Mouse (Mus musculus) hindlimb bud, embryonic 11.5 days (tissue): ENCODE results near the gene Map2.

Experiments
- DNase-seq: peaks from one replicate; pipeline ENCODE4 v3.0.0-alpha.2; 2012; ENCODE audit warnings: low read depth, low spot score; ENCODE audit errors: extremely low spot score

Gene Map2

GRCm38 (mm10) chr1:66386751-66387452 lies 211.8 kb downstream of the Map2 start:
- DNase-seq: no peak

- no peak for DNase-seq
Observed at GRCm38 (mm10) chr1:66388561-66388960, 213.5 kb downstream of the Map2 start.

DNA sequence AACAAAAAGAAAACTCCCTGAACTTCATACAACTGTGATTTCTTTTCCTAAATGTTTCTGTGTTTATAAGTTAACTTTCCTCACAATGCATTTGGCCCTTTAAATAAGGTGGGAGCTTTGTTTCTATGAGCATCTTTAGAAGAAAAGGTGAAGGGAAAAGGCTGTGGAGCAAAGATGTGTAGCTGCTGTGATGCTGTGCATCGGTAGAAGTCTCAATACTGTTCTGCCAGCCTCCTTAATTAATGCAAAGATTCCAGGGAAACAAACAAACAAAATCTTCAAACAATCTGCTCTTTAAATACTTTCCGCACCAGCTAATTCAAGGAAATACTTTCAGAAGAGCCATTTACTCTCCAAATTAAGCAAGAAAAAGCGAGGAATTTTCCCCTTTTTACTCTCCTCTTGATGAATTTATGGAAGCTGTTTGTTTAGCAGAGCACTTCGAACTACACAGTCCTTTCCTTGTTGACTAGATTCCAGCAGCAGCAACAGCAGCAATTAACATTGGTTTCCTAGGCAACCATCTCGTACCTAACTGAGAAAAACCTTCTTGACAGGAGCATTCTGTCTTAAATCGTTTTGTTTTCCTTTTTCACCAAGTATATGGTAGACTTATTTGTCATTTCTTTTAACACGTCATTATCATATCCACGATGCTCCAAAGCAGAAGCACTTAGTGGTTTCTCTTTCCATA lies 220.0 kb downstream of the Map2 start:
- no peak for DNase-seq

DNA sequence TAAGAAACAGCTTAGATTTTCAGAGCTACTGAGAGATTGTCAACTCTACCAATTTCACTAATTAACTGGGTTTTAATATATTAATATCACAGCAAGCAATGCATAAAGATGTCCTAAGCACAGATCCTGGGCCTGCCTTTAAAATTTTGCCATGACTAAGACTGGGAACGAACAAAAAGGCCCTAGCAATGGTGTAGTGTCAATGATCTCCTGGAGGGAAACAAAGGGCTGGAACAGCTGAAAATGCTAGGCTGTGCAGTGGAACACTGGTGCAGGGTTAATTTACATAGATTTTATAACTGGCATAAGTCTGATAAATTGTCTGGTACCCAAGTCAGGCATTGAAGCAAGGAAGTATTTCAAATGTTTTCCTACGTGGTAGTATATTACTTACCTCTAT lies 220.8 kb downstream of the Map2 start:
- DNase-seq: no peak

DNA sequence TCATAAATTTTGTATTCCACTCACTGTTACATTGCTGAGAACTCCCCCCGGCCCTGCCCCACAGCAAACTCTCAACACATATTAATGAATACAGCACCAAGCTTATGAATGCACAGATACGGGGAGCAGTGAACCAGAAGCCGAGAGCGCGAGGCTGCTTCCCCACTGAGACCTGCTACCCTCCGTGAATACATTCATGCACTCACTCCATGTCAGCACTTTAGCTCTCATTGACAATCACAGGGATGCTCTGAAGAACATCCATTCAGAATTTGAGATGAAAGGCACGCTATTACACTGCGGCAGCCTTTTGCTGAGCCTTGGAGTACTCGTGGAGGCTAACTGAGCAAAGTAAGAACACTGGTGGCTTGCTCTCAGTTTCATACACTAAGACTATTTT lies 226.8 kb downstream of the Map2 start:
- no peak for DNase-seq

- DNase-seq: no peak
Observed at GRCm38 (mm10) chr1:66407270-66407967, 232.3 kb downstream of the Map2 start.

GRCm38 (mm10) chr1:66418360-66418759 lies 243.3 kb downstream of the Map2 start:
- no peak for DNase-seq

- DNase-seq: no peak
Observed at GRCm38 (mm10) chr1:66426073-66426472, 251.0 kb downstream of the Map2 start.

DNA sequence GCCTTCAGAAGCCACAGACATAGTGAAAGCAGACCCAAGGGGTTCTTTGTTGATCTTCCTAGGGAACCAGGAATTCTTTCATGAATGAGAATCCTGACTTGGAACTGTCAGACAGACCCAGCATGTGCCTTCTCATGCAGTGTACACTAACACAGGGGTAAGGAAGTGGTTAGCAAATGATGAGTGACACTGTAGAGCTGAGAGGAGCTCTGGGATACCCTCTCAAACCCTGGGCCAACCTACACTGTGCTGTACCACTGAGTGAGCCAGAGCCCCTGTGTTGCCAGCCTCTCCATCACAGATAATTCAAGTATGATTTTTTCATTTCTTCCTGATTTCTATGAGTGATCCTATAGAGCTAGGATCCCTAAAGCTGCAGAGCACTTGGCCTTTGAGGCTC lies 255.9 kb downstream of the Map2 start:
- no peak for DNase-seq

DNA sequence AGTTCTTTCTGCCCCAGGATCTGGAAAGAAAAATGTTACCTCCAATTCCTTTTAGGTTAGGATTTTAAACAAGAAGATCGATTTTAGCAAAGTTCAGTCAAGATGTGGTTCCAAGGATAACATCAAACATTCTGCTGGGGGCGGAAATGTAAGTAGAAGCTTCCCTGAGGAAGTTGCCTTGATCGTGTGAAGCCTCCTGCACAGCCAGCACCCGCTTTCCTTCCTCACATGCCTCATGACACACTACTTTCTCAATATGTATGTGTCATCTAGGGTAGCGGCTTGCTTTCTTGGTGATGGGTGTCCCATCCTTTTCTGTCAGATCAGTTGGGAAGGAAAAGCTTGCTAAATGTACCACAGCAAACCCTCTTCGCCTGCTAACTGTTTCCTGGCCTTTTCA lies 256.4 kb downstream of the Map2 start:
- no peak for DNase-seq

DNA sequence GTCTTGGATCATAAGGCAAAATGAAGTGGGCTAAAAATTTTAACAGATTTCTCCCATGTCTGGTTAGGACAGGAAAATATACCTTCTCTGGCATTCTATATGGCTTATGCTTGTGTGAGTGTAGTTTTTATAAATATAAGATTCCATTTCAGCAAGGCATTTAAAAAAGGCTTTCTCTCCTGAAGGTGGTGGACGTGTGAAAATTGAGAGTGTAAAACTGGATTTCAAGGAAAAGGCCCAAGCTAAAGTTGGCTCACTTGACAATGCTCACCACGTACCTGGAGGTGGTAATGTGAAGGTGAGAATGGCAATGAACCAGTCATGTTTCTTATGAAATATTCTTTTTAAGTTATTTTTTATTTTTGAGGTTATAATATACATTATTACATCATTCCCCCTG lies 263.0 kb downstream of the Map2 start:
- DNase-seq: no peak

- no peak for DNase-seq
Observed at GRCm38 (mm10) chr1:66442922-66443321, 267.8 kb downstream of the Map2 start.

GRCm38 (mm10) chr1:66449471-66449870 lies 274.4 kb downstream of the Map2 start:
- no peak for DNase-seq

- no peak for DNase-seq
Observed at GRCm38 (mm10) chr1:66456580-66456979, 281.5 kb downstream of the Map2 start.

DNA sequence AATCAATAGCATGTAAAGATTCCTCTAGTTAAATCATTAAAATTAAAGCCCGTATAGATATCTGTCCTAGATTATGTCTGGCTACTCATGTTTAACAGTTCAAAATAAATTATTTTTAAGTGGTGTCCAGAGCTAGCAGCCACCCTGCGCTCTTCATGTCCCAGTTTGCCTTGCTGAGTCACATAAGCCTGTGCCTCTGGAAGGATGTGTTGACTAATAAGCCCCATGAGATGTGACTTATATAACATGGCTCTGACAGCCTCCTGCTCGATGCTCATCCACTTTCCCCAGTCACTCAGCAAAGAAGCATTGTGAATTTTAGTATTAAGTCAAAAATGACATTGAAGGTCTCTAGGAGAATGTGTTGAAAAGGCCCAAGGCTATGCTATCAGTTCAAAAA lies 282.7 kb downstream of the Map2 start:
- DNase-seq: no peak

DNA sequence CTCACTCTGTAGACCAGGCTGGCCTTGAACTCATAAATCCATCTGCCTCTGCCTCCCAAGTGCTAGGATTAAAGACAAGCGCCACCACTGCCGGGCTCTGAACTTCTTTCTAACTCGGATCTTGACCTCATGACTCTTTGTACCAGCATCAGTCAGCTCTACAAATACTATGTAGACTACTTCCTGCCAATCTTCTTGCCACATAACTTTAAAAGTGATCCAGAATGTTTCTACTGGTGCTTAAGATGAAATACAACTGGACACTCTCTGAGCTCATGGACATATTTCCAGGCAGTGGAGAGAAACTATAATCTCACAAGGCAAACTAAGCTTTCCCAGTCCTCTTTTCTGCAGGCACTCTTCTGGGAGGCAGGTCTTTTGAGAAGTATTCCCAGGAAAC lies 284.3 kb downstream of the Map2 start:
- DNase-seq: no peak

DNA sequence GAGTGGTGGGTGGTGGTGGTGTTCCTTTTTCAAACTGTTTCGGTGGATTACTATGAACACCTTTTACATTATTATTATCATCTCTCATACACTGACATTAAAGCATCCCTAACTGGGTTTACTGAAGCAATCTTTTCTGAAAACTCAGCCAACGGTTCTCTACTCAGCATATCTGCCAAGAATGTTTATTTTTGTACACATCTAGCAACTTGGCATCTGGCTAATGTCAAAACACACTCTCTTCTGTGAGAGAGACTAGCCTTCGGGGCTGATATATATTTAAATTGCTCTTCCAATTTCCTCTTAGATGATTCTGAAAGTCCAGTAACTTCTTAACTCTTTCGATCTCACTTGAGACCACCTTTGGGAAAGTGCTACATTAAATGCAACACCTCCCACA lies 285.8 kb downstream of the Map2 start:
- DNase-seq: no peak

DNA sequence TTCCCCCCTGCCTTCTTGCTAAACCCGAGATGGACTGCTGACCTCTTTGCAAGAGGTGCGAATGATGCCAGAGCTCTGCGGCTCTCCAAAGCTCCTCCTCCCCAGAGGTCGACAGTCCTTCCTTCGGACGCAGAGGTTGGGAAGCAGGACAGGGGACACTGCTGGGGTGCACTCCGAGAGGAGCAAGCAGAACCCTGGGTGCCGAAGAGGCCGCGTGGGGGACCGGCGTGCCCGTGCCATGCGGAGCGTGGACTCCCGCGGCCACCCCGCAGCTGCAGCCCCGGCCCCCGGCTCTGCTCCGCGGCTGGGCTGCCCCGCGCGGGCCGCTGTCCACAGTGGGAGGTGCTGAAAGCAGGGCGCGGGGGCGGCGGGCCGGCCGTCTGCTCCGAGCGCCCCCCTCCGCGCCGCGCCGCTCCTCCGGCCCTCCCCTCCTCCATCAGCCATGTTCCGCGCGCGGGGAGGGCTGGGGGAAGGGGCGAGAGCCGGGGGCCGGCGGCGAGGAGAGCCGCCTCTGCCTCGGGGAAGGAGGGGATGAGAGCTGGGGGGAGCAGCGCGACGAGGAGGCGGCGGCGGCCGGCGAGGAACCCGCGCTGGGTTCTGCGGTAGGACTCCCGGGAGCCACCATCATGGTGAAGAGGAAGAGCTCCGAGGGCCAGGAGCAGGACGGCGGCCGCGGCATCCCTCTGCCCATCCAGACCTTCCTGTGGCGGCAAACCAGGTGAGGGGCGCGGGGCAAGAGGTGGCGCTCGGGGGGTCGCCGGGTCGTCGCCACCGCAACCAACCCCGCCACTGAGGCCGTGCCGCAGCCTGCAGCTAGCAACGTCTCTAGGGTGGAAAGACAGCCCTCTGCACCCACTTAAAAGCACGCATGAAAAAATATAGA lies 293.0 kb downstream of the Map2 start, which contains the start of gene Unc80:
Unc80 (plus strand) TSS at position 547 of the 883 bp plus-strand sequence.
- no peak for DNase-seq

DNA sequence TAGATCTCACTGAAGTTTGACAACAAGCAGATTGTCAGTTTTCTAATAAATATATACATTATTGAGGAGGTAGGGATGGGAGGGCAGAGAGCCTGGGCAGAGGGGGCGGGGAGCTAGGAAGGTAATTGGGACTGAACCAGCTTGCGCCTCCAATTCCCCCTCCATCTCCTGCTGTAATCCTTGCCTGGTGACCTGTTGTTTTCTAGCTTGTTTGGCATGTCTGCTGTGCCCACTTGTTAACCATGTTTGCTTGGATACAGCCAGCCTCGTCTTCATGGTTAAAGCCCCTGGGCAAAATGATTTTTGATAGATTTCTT lies 293.6 kb downstream of the Map2 start:
- DNase-seq: no peak

DNA sequence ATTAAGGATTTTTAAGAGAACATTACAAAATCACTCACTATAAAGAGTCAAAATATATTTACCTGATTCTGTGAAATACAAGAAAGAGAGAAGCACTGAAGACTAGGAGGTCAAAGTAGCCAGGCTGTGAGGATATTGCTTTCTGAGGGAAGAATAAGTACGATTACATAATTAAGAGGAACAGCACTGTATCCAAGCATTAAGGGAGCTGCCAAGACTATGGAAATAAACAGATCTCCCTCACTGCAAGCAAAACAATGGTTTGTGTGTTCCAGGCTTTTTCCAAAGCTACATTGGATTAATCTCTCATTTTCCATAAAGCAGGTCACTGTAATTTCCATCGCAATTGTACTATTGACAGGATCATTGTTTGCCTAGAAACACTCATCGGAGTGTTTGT lies 307.7 kb downstream of the Map2 start:
- no peak for DNase-seq
